ENCODE assay signal across 8 mouse cellular contexts in genomic region chr2:45114596-45114995, GRCm38 (mm10). TPM values are rescaled to one million over a fixed set of nuclear protein-coding genes. Genes with fewer than 3 reads are reported as not detected.
DNase-seq lines count a peak whose midpoint lies in the region; ATAC-seq and TF ChIP-seq lines count a peak whose summit lies in the region.

No protein-coding gene starts in this region.

- peak; percentile 60 for DNase-seq in embryo, embryonic 10.5 days (ENCODE audit: low spot score)
- DNase-seq in embryo, embryonic 9.5 days (ENCODE audit: extremely low spot score): no peak
- no peak for DNase-seq in neural tube, embryonic 11.5 days (ENCODE audit: low spot score)
- no peak for DNase-seq in neural tube, embryonic 10.5 days (ENCODE audit: extremely low spot score, low spot score)
- DNase-seq in liver, embryonic 14.5 days (ENCODE audit: low read depth in 3 of 3, low spot score in 3 of 3): no peak
- DNase-seq in stomach, postnatal 0 days (ENCODE audit: low spot score): no peak
- DNase-seq in spleen, postnatal 10 days (ENCODE audit: low spot score in 2 of 2): no peak
- no peak for DNase-seq in adrenal gland, postnatal 4 days (ENCODE audit: low spot score in 2 of 2)

- ATAC-seq in neural tube, embryonic 11.5 days (ENCODE audit: insufficient read depth, low FRiP score, low TSS enrichment): no peak
- ATAC-seq in liver, embryonic 14.5 days (ENCODE audit: insufficient read depth): no peak
- no peak for ATAC-seq in stomach, postnatal 0 days (ENCODE audit: low FRiP score, low TSS enrichment)

- 4% methylated on average over 2 of the region's 2 CpGs for whole genome bisulfite sequencing in neural tube, embryonic 11.5 days
- WGBS in liver, embryonic 14.5 days (ENCODE audit: insufficient replicate concordance): 23% methylated on average over 2 of the region's 2 CpGs
- WGBS in stomach, postnatal 0 days: 50% methylated on average over 2 of the region's 2 CpGs

- H3K27ac ChIP-seq in neural tube, embryonic 11.5 days (ENCODE audit: low read depth, low read length): 0 out of 2 replicates have a peak overlapping the region, but pooled peaks have one; percentile 39
- H3K27ac ChIP-seq in liver, embryonic 14.5 days: peak overlapping the region; percentile 12; the same call in 1 of the 2 replicates
- H3K27ac ChIP-seq in stomach, postnatal 0 days (replicated peaks): peak overlapping the region; percentile 46

- no peaks in the 10 kb centered on the region for H3K9me3 ChIP-seq in neural tube, embryonic 11.5 days (ENCODE audit: control insufficient read depth, low read length)
- H3K9me3 ChIP-seq in liver, embryonic 14.5 days (ENCODE audit: control insufficient read depth, low read length): no peaks in the 10 kb centered on the region
- no peaks in the 10 kb centered on the region for H3K9me3 ChIP-seq in stomach, postnatal 0 days (ENCODE audit: control insufficient read depth, low read length)

- H3K4me2 ChIP-seq in neural tube, embryonic 11.5 days (ENCODE audit: low read depth): peak overlapping the region; percentile 30
- H3K4me2 ChIP-seq in liver, embryonic 14.5 days (ENCODE audit: low read depth): peak overlapping the region; percentile 26
- H3K4me2 ChIP-seq in stomach, postnatal 0 days (replicated peaks; ENCODE audit: low read depth): peak overlapping the region; percentile 32; the same call in 1 of the 2 replicates

- no peak for TF ChIP-seq CTCF in liver, embryonic 14.5 days (IDR thresholded peaks at IDR 0.05; ENCODE audit: low read depth)
- no peak for TF ChIP-seq CTCF in stomach, postnatal 0 days (IDR thresholded peaks at IDR 0.05; ENCODE audit: low read depth)

- H3K36me3 ChIP-seq in neural tube, embryonic 11.5 days (ENCODE audit: control insufficient read depth, insufficient read depth, low read length): no peaks in the 10 kb centered on the region
- H3K36me3 ChIP-seq in liver, embryonic 14.5 days (replicated peaks; ENCODE audit: control insufficient read depth, insufficient read depth, low read depth): no peaks in the 10 kb centered on the region
- no peaks in the 10 kb centered on the region for H3K36me3 ChIP-seq in stomach, postnatal 0 days (ENCODE audit: control insufficient read depth, insufficient read depth, low read length)

- no peak for TF ChIP-seq EP300 in liver, embryonic 14.5 days (IDR thresholded peaks at IDR 0.05; ENCODE audit: low read depth)
- TF ChIP-seq EP300 in stomach, postnatal 0 days (optimal IDR thresholded peaks at IDR 0.05): no peak

- H3K4me3 ChIP-seq in neural tube, embryonic 11.5 days (ENCODE audit: low read depth, low read length): no peak overlapping the region; the same call in 1 of the 2 replicates
- no peak overlapping the region for H3K4me3 ChIP-seq in liver, embryonic 14.5 days (ENCODE audit: insufficient read depth in 1 of 2, low read depth in 2 of 2, low read length in 2 of 2)
- H3K4me3 ChIP-seq in stomach, postnatal 0 days (ENCODE audit: low read depth, low read length): 0 out of 2 replicates have a peak overlapping the region, but pooled peaks have one; percentile 10

- H3K27me3 ChIP-seq in neural tube, embryonic 11.5 days (ENCODE audit: control insufficient read depth, insufficient read depth, low read length): no peaks in the 10 kb centered on the region
- no peaks in the 10 kb centered on the region; the same call in 1 of the 2 replicates for H3K27me3 ChIP-seq in liver, embryonic 14.5 days (ENCODE audit: control insufficient read depth, insufficient read depth, low read length)
- no peaks in the 10 kb centered on the region for H3K27me3 ChIP-seq in stomach, postnatal 0 days (ENCODE audit: control insufficient read depth, insufficient read depth, low read length)

- H3K4me1 ChIP-seq in neural tube, embryonic 11.5 days (ENCODE audit: control insufficient read depth, insufficient read depth, low read length): peaks cover 21% of the 10 kb centered on the region
- peaks cover 4 to 10% of the 10 kb centered on the region in 2 experiments for H3K4me1 ChIP-seq in liver, embryonic 14.5 days (replicated peaks; ENCODE audit: control insufficient read depth in 2 of 2, insufficient read depth in 2 of 2, low read length in 1 of 2)
- no peaks in the 10 kb centered on the region for H3K4me1 ChIP-seq in stomach, postnatal 0 days (replicated peaks; ENCODE audit: control insufficient read depth, insufficient read depth)

- H3K9ac ChIP-seq in neural tube, embryonic 11.5 days (ENCODE audit: low read length): no peak overlapping the region
- no peak overlapping the region for H3K9ac ChIP-seq in liver, embryonic 14.5 days (replicated peaks)
- no peak overlapping the region for H3K9ac ChIP-seq in stomach, postnatal 0 days (ENCODE audit: low read length)

RNA-seq across cellular contexts. Expression of gene Zeb2, which starts 2.6 kb away (rescaled TPM):
- polyA plus RNA-seq in neural tube, embryonic 11.5 days (2014; fragmentation: Nextera tagmentation; extraction: Ambion mirVana): 48.3 and 55.9 TPM in 2 replicates
- 3.9 and 5.7 TPM in 2 replicates for polyA plus RNA-seq in liver, embryonic 14.5 days (2012; rRNA removed)
- 9.9 and 11.4 TPM in 2 replicates for polyA plus RNA-seq in liver, embryonic 14.5 days (2014; fragmentation: Nextera tagmentation; extraction: Ambion mirVana)
- polyA plus RNA-seq in stomach, postnatal 0 days (2015; fragmentation: Nextera tagmentation; extraction: Ambion mirVana): 13.5 and 14.4 TPM in 2 replicates
- total RNA-seq in adrenal gland, postnatal 4 days (2021): 100 to 1,000 TPM; 169 to 173 TPM
